Mouse (Mus musculus) intestine, embryonic 14.5 days (tissue): ENCODE measurements around the gene Cdc42bpg. TPM values are rescaled to one million over a fixed set of nuclear protein-coding genes. Genes with fewer than 3 reads are reported as not detected.
A peak's percentile ranks its signal among the peaks of the same experiment; 100 is the strongest.
"Not testable (repeated sequence)": the region's sequence is repeated elsewhere in the genome, so short reads cannot be mapped to it uniquely, and the experiment has no call there.

Experiments
- ATAC-seq: fragments of 200-750 bp; cut with Nextera tagmentation; replicated peaks from 2 replicates; pipeline ENCODE4 v1.8.0; 2017; ENCODE audit warnings: low read depth, moderate number of reproducible peaks, moderate TSS enrichment, moderate library complexity; ENCODE audit not compliant: low FRiP score, low TSS enrichment
- DNase-seq: peaks from one replicate; pipeline ENCODE4 v3.0.0-alpha.2; 2018; ENCODE audit warnings: low spot score
- H3K27ac ChIP-seq: fragments of 300-500 bp; sonication (generic); 2 replicates; pipeline ENCODE4 v1.5.1; 2014; ENCODE audit warnings: low read depth, mild to moderate bottlenecking, control low read depth
- H3K27me3 ChIP-seq: fragments of 300-500 bp; sonication (generic); replicated peaks from 2 replicates; pipeline ENCODE4 v1.6.1; 2014; ENCODE audit warnings: low read length, control low read depth; ENCODE audit not compliant: control insufficient read depth, insufficient read depth
- H3K36me3 ChIP-seq: fragments of 300-500 bp; sonication (generic); 2 replicates; pipeline ENCODE4 v1.6.1; 2014; ENCODE audit warnings: low read length, control low read depth; ENCODE audit not compliant: control insufficient read depth, insufficient read depth
- H3K4me1 ChIP-seq: fragments of 300-500 bp; sonication (generic); replicated peaks from 2 replicates; pipeline ENCODE4 v1.6.1; 2014; ENCODE audit warnings: low read length, control low read depth, mixed read lengths; ENCODE audit not compliant: control insufficient read depth, insufficient read depth
- H3K4me2 ChIP-seq: fragments of 300-500 bp; sonication (generic); 2 replicates; pipeline ENCODE4 v1.6.1; 2014; ENCODE audit warnings: low read length
- H3K4me3 ChIP-seq: fragments of 300-500 bp; sonication (generic); 2 replicates; pipeline ENCODE4 v1.5.1; 2014; ENCODE audit warnings: low read depth, low read length, control low read depth, mixed read lengths
- H3K9ac ChIP-seq: fragments of 300-500 bp; sonication (generic); 2 replicates; pipeline ENCODE4 v1.6.1; 2014; ENCODE audit warnings: mild to moderate bottlenecking, low read length
- H3K9me3 ChIP-seq: fragments of 300-500 bp; sonication (generic); 2 replicates; pipeline ENCODE4 v1.6.1; 2016; ENCODE audit warnings: low read length, control low read depth; ENCODE audit not compliant: control insufficient read depth
- WGBS: fragments of 180-500 bp; shearing (Covaris S2); extraction: QIAGEN DNeasy Blood & Tissue Kit; methylation state at CpG from one replicate; pipeline ENCODE4 v1.1.7; 2014; 5-methylcytosine and 5-hydroxymethylcytosine counted together
- polyA plus RNA-seq: library from polyadenylated mRNA; unstranded; fragments of >200 nt; fragmentation: Nextera tagmentation; extraction: Ambion mirVana; gene quantifications from 2 replicates; pipeline ENCODE4 v1.2.1, GENCODE M21; 2014

The Cdc42bpg gene
- polyA plus RNA-seq, 1 experiment from 2014 or later, result 1.5 TPM

GRCm38 (mm10) chr19:6307733-6308531, 1.7 kb downstream of the Cdc42bpg start:
- Histone ChIP-seq H3K4me1 (peaks cover 8% of the 10 kb centered on the region), H3K27me3 (no peaks in the 10 kb centered on the region), H3K9ac (no peak overlapping the region), H3K27ac (no peak overlapping the region), H3K9me3 (no peaks in the 10 kb centered on the region), H3K36me3 (peaks cover 24% of the 10 kb centered on the region), H3K4me2 (peak overlapping the region; percentile 57), H3K4me3 (0 out of 2 replicates have a peak overlapping the region, but pooled peaks have one; percentile 66)
- DNase-seq (no peak), ATAC-seq (no peak)
- WGBS, result 66% methylated on average over 9 of the region's 9 CpGs

- no peak for DNase-seq
- Histone ChIP-seq H3K36me3 (peaks cover 42% of the 10 kb centered on the region), H3K4me1 (peaks cover 8% of the 10 kb centered on the region), H3K4me2 (no peak overlapping the region), H3K27me3 (no peaks in the 10 kb centered on the region), H3K9me3 (no peaks in the 10 kb centered on the region), H3K27ac (no peak overlapping the region), H3K9ac (no peak overlapping the region), H3K4me3 (no peak overlapping the region)
- WGBS, result 92% methylated on average over 5 of the region's 5 CpGs
- no peak for ATAC-seq
Observed at GRCm38 (mm10) chr19:6310181-6310580, 3.9 kb downstream of the Cdc42bpg start.

GRCm38 (mm10) chr19:6311783-6312182, 5.5 kb downstream of the Cdc42bpg start:
- not testable (repeated sequence) for H3K4me2 ChIP-seq, H3K4me1 ChIP-seq, H3K9ac ChIP-seq, H3K27ac ChIP-seq, H3K27me3 ChIP-seq, H3K4me3 ChIP-seq, DNase-seq, ATAC-seq, H3K9me3 ChIP-seq
- H3K36me3 ChIP-seq, result peaks cover 58% of the 10 kb centered on the region
- WGBS, result 87% methylated on average over 3 of the region's 3 CpGs

- Histone ChIP-seq H3K4me2 (no peak overlapping the region), H3K27me3 (no peaks in the 10 kb centered on the region), H3K9me3 (no peaks in the 10 kb centered on the region), H3K4me3 (no peak overlapping the region), H3K27ac (no peak overlapping the region), H3K4me1 (no peaks in the 10 kb centered on the region), H3K9ac (no peak overlapping the region), H3K36me3 (peaks cover 77% of the 10 kb centered on the region)
- 90% methylated on average over 8 of the region's 8 CpGs for WGBS
- ATAC-seq (no peak), DNase-seq (no peak)
Observed at GRCm38 (mm10) chr19:6313796-6314195, 7.5 kb downstream of the Cdc42bpg start.

GRCm38 (mm10) chr19:6314513-6314912, 8.3 kb downstream of the Cdc42bpg start:
- H3K9me3 ChIP-seq, result no peaks in the 10 kb centered on the region
- no peak for ATAC-seq
- no peaks in the 10 kb centered on the region for H3K4me1 ChIP-seq
- no peak overlapping the region for H3K9ac ChIP-seq
- no peak overlapping the region for H3K4me3 ChIP-seq
- no peak overlapping the region for H3K27ac ChIP-seq
- no peak for DNase-seq
- H3K36me3 ChIP-seq, result peaks cover 81% of the 10 kb centered on the region
- no peaks in the 10 kb centered on the region for H3K27me3 ChIP-seq
- 82% methylated on average over 8 of the region's 8 CpGs for WGBS
- H3K4me2 ChIP-seq, result no peak overlapping the region

GRCm38 (mm10) chr19:6315573-6315972, 9.3 kb downstream of the Cdc42bpg start:
- H3K9ac ChIP-seq, result no peak overlapping the region
- no peak overlapping the region for H3K4me2 ChIP-seq
- H3K9me3 ChIP-seq, result no peaks in the 10 kb centered on the region
- H3K4me1 ChIP-seq, result no peaks in the 10 kb centered on the region
- ATAC-seq (no peak), DNase-seq (no peak)
- H3K27ac ChIP-seq, result no peak overlapping the region
- peaks cover 79% of the 10 kb centered on the region for H3K36me3 ChIP-seq
- WGBS, result 77% methylated on average over 14 of the region's 14 CpGs
- no peak overlapping the region for H3K4me3 ChIP-seq
- no peaks in the 10 kb centered on the region for H3K27me3 ChIP-seq

GRCm38 (mm10) chr19:6318145-6318544, 11.9 kb downstream of the Cdc42bpg start:
- Histone ChIP-seq H3K27ac (no peak overlapping the region), H3K36me3 (peaks cover 75% of the 10 kb centered on the region), H3K4me3 (no peak overlapping the region), H3K9me3 (no peaks in the 10 kb centered on the region), H3K4me2 (no peak overlapping the region), H3K4me1 (no peaks in the 10 kb centered on the region), H3K9ac (no peak overlapping the region), H3K27me3 (no peaks in the 10 kb centered on the region)
- ATAC-seq, result no peak
- WGBS, result 94% methylated on average over 12 of the region's 12 CpGs
- DNase-seq, result no peak

- Histone ChIP-seq H3K36me3 (peaks cover 54% of the 10 kb centered on the region), H3K27me3 (no peaks in the 10 kb centered on the region), H3K4me1 (no peaks in the 10 kb centered on the region), H3K27ac (no peak overlapping the region), H3K9me3 (no peaks in the 10 kb centered on the region), H3K9ac (no peak overlapping the region), H3K4me3 (no peak overlapping the region), H3K4me2 (no peak overlapping the region)
- DNase-seq (no peak), ATAC-seq (no peak)
- WGBS, result 69% methylated on average over 8 of the region's 8 CpGs
Observed at GRCm38 (mm10) chr19:6321358-6321757, 15.1 kb downstream of the Cdc42bpg start.
